Mouse (Mus musculus): ENCODE measurements around the gene Grik4.
A peak's percentile ranks its signal among the peaks of the same experiment; 100 is the strongest.

The Grik4 gene

GRCm38 (mm10) chr9:42672982-42673381 lies 271.3 kb downstream of the Grik4 start:
- no peak for DNase-seq (ENCODE audit: low spot score in 2 of 2)

GRCm38 (mm10) chr9:42670619-42671018 lies 273.7 kb downstream of the Grik4 start:
- DNase-seq (ENCODE audit: low spot score in 2 of 2) = no peak

- DNase-seq (ENCODE audit: low spot score in 2 of 2) = no peak
Measured at GRCm38 (mm10) chr9:42661481-42661880, 282.8 kb downstream of the Grik4 start.

GRCm38 (mm10) chr9:42652756-42653155 lies 291.5 kb downstream of the Grik4 start:
- DNase-seq (ENCODE audit: low spot score in 2 of 2) = no peak

GRCm38 (mm10) chr9:42652309-42652708 lies 292.0 kb downstream of the Grik4 start:
- no peak for DNase-seq (ENCODE audit: low spot score in 2 of 2)

- no peak for DNase-seq (ENCODE audit: low spot score in 2 of 2)
Measured at GRCm38 (mm10) chr9:42649872-42650271, 294.4 kb downstream of the Grik4 start.

- DNase-seq (ENCODE audit: low spot score in 2 of 2) = no peak
Measured at GRCm38 (mm10) chr9:42648051-42648450, 296.2 kb downstream of the Grik4 start.

- no peak for DNase-seq (ENCODE audit: low spot score in 2 of 2)
Measured at GRCm38 (mm10) chr9:42647596-42647995, 296.7 kb downstream of the Grik4 start.

- DNase-seq (ENCODE audit: low spot score in 2 of 2) = peak in 1 of 2 experiments; percentile 29
Measured at GRCm38 (mm10) chr9:42646821-42647220, 297.5 kb downstream of the Grik4 start.

GRCm38 (mm10) chr9:42645161-42645560 lies 299.1 kb downstream of the Grik4 start:
- DNase-seq (ENCODE audit: low spot score in 2 of 2) = peak in 1 of 2 experiments; percentile 27

- peak; percentile 76 to 89 for DNase-seq (ENCODE audit: low spot score in 2 of 2)
Measured at GRCm38 (mm10) chr9:42642821-42643220, 301.5 kb downstream of the Grik4 start.

- DNase-seq (ENCODE audit: low spot score in 2 of 2) = no peak
Measured at GRCm38 (mm10) chr9:42641550-42642117, 302.7 kb downstream of the Grik4 start.

- no peak for DNase-seq (ENCODE audit: low spot score in 2 of 2)
Measured at GRCm38 (mm10) chr9:42636446-42636845, 307.8 kb downstream of the Grik4 start.

- DNase-seq (ENCODE audit: low spot score in 2 of 2) = no peak
Measured at GRCm38 (mm10) chr9:42631479-42631878, 312.8 kb downstream of the Grik4 start.

GRCm38 (mm10) chr9:42627634-42628033 lies 316.7 kb downstream of the Grik4 start:
- no peak for DNase-seq (ENCODE audit: low spot score in 2 of 2)

GRCm38 (mm10) chr9:42627146-42627545 lies 317.1 kb downstream of the Grik4 start:
- DNase-seq (ENCODE audit: low spot score in 2 of 2) = no peak

GRCm38 (mm10) chr9:42626226-42626775 lies 318.0 kb downstream of the Grik4 start:
- DNase-seq (ENCODE audit: low spot score in 2 of 2) = no peak

- no peak for DNase-seq (ENCODE audit: low spot score in 2 of 2)
Measured at GRCm38 (mm10) chr9:42614409-42614808, 329.9 kb downstream of the Grik4 start.

- no peak for DNase-seq (ENCODE audit: low spot score in 2 of 2)
Measured at GRCm38 (mm10) chr9:42613827-42614226, 330.5 kb downstream of the Grik4 start.

- no peak for DNase-seq (ENCODE audit: low spot score in 2 of 2)
Measured at GRCm38 (mm10) chr9:42612482-42612991, 331.8 kb downstream of the Grik4 start.

- no peak for DNase-seq (ENCODE audit: low spot score in 2 of 2)
Measured at GRCm38 (mm10) chr9:42601445-42601844, 342.8 kb downstream of the Grik4 start.

GRCm38 (mm10) chr9:42597525-42597924 lies 346.8 kb downstream of the Grik4 start:
- DNase-seq (ENCODE audit: low spot score in 2 of 2) = no peak

- DNase-seq (ENCODE audit: low spot score in 2 of 2) = no peak
Measured at GRCm38 (mm10) chr9:42578511-42578910, 365.8 kb downstream of the Grik4 start.

- no peak for DNase-seq (ENCODE audit: low spot score in 2 of 2)
Measured at GRCm38 (mm10) chr9:42578106-42578505, 366.2 kb downstream of the Grik4 start.
